Mouse (Mus musculus): Measurements from ENCODE around the gene Fsd1l. TPM values are rescaled to one million over a fixed set of nuclear protein-coding genes. Genes with fewer than 3 reads are reported as not detected.

The Fsd1l gene
- polyA plus RNA-seq, 1 experiment = 0.31 TPM

- Histone ChIP-seq H3K27me3 (ENCODE audit: control insufficient read depth, insufficient read depth, low read length) (no peaks in the 10 kb centered on the region), H3K4me3 (ENCODE audit: control insufficient read depth, insufficient read depth, low read length) (no peak overlapping the region), H3K4me1 (replicated peaks; ENCODE audit: control insufficient read depth, insufficient read depth, low read length) (no peaks in the 10 kb centered on the region), H3K36me3 (ENCODE audit: control insufficient read depth, insufficient read depth, low read length) (no peaks in the 10 kb centered on the region), H3K27ac (ENCODE audit: control insufficient read depth, insufficient read depth, low read length) (no peak overlapping the region)
- DNase-seq = no peak
- WGBS = 77% methylated on average over 4 of the region's 4 CpGs
- no peak for TF ChIP-seq CTCF (IDR thresholded peaks at IDR 0.05; ENCODE audit: borderline replicate concordance, control insufficient read depth, extremely low read depth, insufficient read depth, low read length, poor library complexity)
- no peak for TF ChIP-seq POLR2A (IDR thresholded peaks at IDR 0.05; ENCODE audit: control insufficient read depth, extremely low read depth, insufficient read depth, low read length, poor library complexity)
These were observed 6.5 kb upstream of the Fsd1l start for GRCm38 (mm10) chr4:53624816-53625215.

- TF ChIP-seq CTCF (IDR thresholded peaks at IDR 0.05; ENCODE audit: borderline replicate concordance, control insufficient read depth, extremely low read depth, insufficient read depth, low read length, poor library complexity) (no peak), POLR2A (IDR thresholded peaks at IDR 0.05; ENCODE audit: control insufficient read depth, extremely low read depth, insufficient read depth, low read length, poor library complexity) (no peak)
- no peak overlapping the region for H3K4me3 ChIP-seq (ENCODE audit: control insufficient read depth, insufficient read depth, low read length)
- DNase-seq = no peak
- H3K27ac ChIP-seq (ENCODE audit: control insufficient read depth, insufficient read depth, low read length) = no peak overlapping the region
- no peaks in the 10 kb centered on the region for H3K36me3 ChIP-seq (ENCODE audit: control insufficient read depth, insufficient read depth, low read length)
- WGBS = 92% methylated on average over 3 of the region's 3 CpGs
- no peaks in the 10 kb centered on the region for H3K27me3 ChIP-seq (ENCODE audit: control insufficient read depth, insufficient read depth, low read length)
- H3K4me1 ChIP-seq (replicated peaks; ENCODE audit: control insufficient read depth, insufficient read depth, low read length) = no peaks in the 10 kb centered on the region
These were observed 6.0 kb upstream of the Fsd1l start for GRCm38 (mm10) chr4:53625263-53625662.

GRCm38 (mm10) chr4:53628924-53629323, 2.3 kb upstream of the Fsd1l start:
- Histone ChIP-seq H3K4me1 (replicated peaks; ENCODE audit: control insufficient read depth, insufficient read depth, low read length) (no peaks in the 10 kb centered on the region; the same call in none of the 2 replicates), H3K36me3 (ENCODE audit: control insufficient read depth, insufficient read depth, low read length) (no peaks in the 10 kb centered on the region), H3K4me3 (ENCODE audit: control insufficient read depth, insufficient read depth, low read length) (no peak overlapping the region), H3K27me3 (ENCODE audit: control insufficient read depth, insufficient read depth, low read length) (no peaks in the 10 kb centered on the region; the same call in 1 of the 2 replicates), H3K27ac (ENCODE audit: control insufficient read depth, insufficient read depth, low read length) (no peak overlapping the region)
- WGBS = 53% methylated on average over 4 of the region's 4 CpGs
- no peak for TF ChIP-seq CTCF (IDR thresholded peaks at IDR 0.05; ENCODE audit: borderline replicate concordance, control insufficient read depth, extremely low read depth, insufficient read depth, low read length, poor library complexity)
- TF ChIP-seq POLR2A (IDR thresholded peaks at IDR 0.05; ENCODE audit: control insufficient read depth, extremely low read depth, insufficient read depth, low read length, poor library complexity) = no peak
- no peak for DNase-seq

GRCm38 (mm10) chr4:53630963-53631315, 332 bp upstream of the Fsd1l start:
- no peaks in the 10 kb centered on the region; the same call in none of the 2 replicates for H3K4me1 ChIP-seq (replicated peaks; ENCODE audit: control insufficient read depth, insufficient read depth, low read length)
- peak overlapping the region; percentile 67 for H3K4me3 ChIP-seq (ENCODE audit: control insufficient read depth, insufficient read depth, low read length)
- no peaks in the 10 kb centered on the region for H3K36me3 ChIP-seq (ENCODE audit: control insufficient read depth, insufficient read depth, low read length)
- no peak overlapping the region for H3K27ac ChIP-seq (ENCODE audit: control insufficient read depth, insufficient read depth, low read length)
- TF ChIP-seq POLR2A (IDR thresholded peaks at IDR 0.05; ENCODE audit: control insufficient read depth, extremely low read depth, insufficient read depth, low read length, poor library complexity) = no peak
- no peak for TF ChIP-seq CTCF (IDR thresholded peaks at IDR 0.05; ENCODE audit: borderline replicate concordance, control insufficient read depth, extremely low read depth, insufficient read depth, low read length, poor library complexity)
- 44% methylated on average over 12 of the region's 12 CpGs for WGBS
- no peak for DNase-seq
- H3K27me3 ChIP-seq (ENCODE audit: control insufficient read depth, insufficient read depth, low read length) = no peaks in the 10 kb centered on the region; the same call in 1 of the 2 replicates

GRCm38 (mm10) chr4:53632011-53632349, 709 bp downstream of the Fsd1l start:
- Histone ChIP-seq H3K36me3 (ENCODE audit: control insufficient read depth, insufficient read depth, low read length) (no peaks in the 10 kb centered on the region), H3K27me3 (ENCODE audit: control insufficient read depth, insufficient read depth, low read length) (no peaks in the 10 kb centered on the region; the same call in 1 of the 2 replicates), H3K27ac (ENCODE audit: control insufficient read depth, insufficient read depth, low read length) (no peak overlapping the region), H3K4me1 (replicated peaks; ENCODE audit: control insufficient read depth, insufficient read depth, low read length) (no peaks in the 10 kb centered on the region; the same call in none of the 2 replicates), H3K4me3 (ENCODE audit: control insufficient read depth, insufficient read depth, low read length) (peak overlapping the region; percentile 67)
- no peak for DNase-seq
- 8% methylated on average over 5 of the region's 5 CpGs for WGBS
- no peak for TF ChIP-seq POLR2A (IDR thresholded peaks at IDR 0.05; ENCODE audit: control insufficient read depth, extremely low read depth, insufficient read depth, low read length, poor library complexity)
- TF ChIP-seq CTCF (IDR thresholded peaks at IDR 0.05; ENCODE audit: borderline replicate concordance, control insufficient read depth, extremely low read depth, insufficient read depth, low read length, poor library complexity) = no peak

DNA sequence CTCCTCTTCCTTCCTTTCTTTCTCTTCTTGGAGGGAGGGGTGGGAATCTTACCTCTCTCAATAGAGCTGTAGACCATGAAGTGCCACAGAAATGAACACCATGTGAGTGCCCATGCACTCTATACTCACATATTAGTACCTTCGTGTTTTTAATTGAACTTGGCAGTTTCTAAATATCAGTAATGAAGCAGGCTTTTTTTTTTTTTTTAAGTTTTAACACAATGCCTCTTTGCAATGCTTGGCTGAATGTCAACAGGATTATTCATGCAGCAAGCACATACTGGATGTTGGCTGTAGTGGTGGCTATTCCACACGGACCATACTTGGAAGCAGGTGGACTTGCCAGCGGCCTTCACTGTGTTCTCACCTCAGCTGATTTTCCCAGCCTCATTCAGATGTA, 4.1 kb downstream of the Fsd1l start:
- no peaks in the 10 kb centered on the region for H3K36me3 ChIP-seq (ENCODE audit: control insufficient read depth, insufficient read depth, low read length)
- 92% methylated on average over 3 of the region's 3 CpGs for WGBS
- no peak overlapping the region for H3K27ac ChIP-seq (ENCODE audit: control insufficient read depth, insufficient read depth, low read length)
- no peaks in the 10 kb centered on the region; the same call in none of the 2 replicates for H3K4me1 ChIP-seq (replicated peaks; ENCODE audit: control insufficient read depth, insufficient read depth, low read length)
- no peak for DNase-seq
- TF ChIP-seq CTCF (IDR thresholded peaks at IDR 0.05; ENCODE audit: borderline replicate concordance, control insufficient read depth, extremely low read depth, insufficient read depth, low read length, poor library complexity) = no peak
- no peak for TF ChIP-seq POLR2A (IDR thresholded peaks at IDR 0.05; ENCODE audit: control insufficient read depth, extremely low read depth, insufficient read depth, low read length, poor library complexity)
- H3K27me3 ChIP-seq (ENCODE audit: control insufficient read depth, insufficient read depth, low read length) = no peaks in the 10 kb centered on the region; the same call in 1 of the 2 replicates
- no peak overlapping the region for H3K4me3 ChIP-seq (ENCODE audit: control insufficient read depth, insufficient read depth, low read length)
